Mouse (Mus musculus) monocyte, adult 5-6 weeks (primary cell): ENCODE results near the gene Fam205a1. TPM values are rescaled to one million over a fixed set of nuclear protein-coding genes. Genes with fewer than 3 reads are reported as not detected.
"Not testable (repeated sequence)": the region's sequence is repeated elsewhere in the genome, so short reads cannot be mapped to it uniquely, and the experiment has no call there.

ENCODE experiments used
- ATAC-seq: fragments of 153-309, 156-312 bp; replicated peaks from 2 replicates; pipeline ENCODE4 v1.8.0; 2017; ENCODE audit warnings: mild to moderate bottlenecking; ENCODE audit not compliant: low TSS enrichment, insufficient number of reproducible peaks, severe bottlenecking, poor library complexity, low FRiP score
- total RNA-seq: library from RNA; stranded (forward); fragments of 200-1000, 200-491, 200-594 nt; gene quantifications from 3 replicates; pipeline ENCODE4 v1.2.3, GENCODE M21; 2017

The Fam205a1 gene
- not detected in 3 replicates for total RNA-seq

DNA sequence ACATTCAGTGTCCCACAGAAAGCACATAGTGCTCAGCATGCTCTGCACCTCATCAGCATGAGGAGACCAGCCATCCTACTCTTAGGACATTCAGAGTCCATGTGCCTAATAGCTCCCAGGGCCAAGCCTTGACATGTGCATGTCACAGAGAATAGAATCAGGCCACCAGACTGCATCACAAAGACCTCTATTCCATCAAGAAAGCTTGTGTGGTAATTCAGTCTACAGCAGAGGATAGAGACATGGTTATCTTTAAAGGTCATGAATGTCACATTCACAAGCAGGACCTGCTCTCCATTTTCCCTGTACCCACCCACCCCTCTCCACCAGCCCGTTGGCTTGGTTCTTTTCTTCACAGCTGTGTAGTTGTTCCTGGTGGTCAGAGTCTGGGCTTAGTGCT is at the start of gene Fam205a1:
Gene Fam205a1, minus strand, starts transcription at position 101 of the 400 bp plus-strand sequence.
- ATAC-seq, result not testable (repeated sequence)

GRCm38 (mm10) chr4:42902730-42903129 is 49.0 kb upstream of the Fam205a1 start:
- no peak for ATAC-seq

- ATAC-seq, result no peak
Measured at GRCm38 (mm10) chr4:42902174-42902573, 48.5 kb upstream of the Fam205a1 start.

- ATAC-seq, result no peak
Measured at GRCm38 (mm10) chr4:42900878-42901277, 47.2 kb upstream of the Fam205a1 start.

- ATAC-seq, result no peak
Measured at GRCm38 (mm10) chr4:42898914-42899313, 45.2 kb upstream of the Fam205a1 start.

- ATAC-seq, result no peak
Measured at GRCm38 (mm10) chr4:42895118-42895517, 41.4 kb upstream of the Fam205a1 start.

DNA sequence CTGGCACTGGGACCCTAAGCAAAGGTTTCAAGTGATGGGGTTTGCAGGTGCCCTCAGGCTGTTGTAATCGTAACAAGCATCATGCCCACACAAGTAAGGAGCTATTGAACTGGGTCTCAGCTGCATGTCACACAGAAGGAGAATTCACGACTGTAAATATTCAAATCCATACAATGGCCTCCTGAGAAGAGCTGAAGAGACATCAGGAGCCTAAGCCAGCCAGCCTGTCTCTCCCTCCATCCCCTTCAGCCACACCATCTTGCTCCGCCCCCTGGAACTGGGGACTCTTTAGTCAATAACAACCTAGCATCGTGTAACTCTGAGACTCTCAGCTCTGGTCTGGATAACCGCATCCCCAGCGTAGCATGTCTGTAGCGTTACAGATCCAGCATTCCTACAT is 37.5 kb upstream of the Fam205a1 start:
- no peak for ATAC-seq

- ATAC-seq, result no peak
Measured at GRCm38 (mm10) chr4:42888806-42889205, 35.1 kb upstream of the Fam205a1 start.

DNA sequence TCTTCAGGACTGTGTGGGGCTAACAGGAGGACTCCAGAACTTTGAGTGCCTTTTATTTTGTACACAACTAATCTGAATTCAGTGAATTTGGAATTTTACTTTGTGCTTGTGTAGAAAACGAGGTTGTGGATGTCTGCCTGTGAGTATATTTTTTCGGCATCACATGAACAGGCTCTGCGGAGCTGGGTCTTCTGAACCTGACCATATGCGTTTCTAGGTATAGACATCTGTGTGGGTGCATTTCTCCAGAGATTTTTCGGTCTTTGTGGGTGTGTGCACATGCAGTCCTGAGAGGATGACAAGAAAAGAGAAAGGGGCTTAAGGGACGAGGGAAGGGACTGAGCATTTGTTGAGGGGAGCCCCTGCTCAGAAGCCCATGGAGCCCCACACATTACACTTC is 33.2 kb upstream of the Fam205a1 start:
- ATAC-seq, result no peak

GRCm38 (mm10) chr4:42880677-42880948 is 26.9 kb upstream of the Fam205a1 start:
- no peak for ATAC-seq

DNA sequence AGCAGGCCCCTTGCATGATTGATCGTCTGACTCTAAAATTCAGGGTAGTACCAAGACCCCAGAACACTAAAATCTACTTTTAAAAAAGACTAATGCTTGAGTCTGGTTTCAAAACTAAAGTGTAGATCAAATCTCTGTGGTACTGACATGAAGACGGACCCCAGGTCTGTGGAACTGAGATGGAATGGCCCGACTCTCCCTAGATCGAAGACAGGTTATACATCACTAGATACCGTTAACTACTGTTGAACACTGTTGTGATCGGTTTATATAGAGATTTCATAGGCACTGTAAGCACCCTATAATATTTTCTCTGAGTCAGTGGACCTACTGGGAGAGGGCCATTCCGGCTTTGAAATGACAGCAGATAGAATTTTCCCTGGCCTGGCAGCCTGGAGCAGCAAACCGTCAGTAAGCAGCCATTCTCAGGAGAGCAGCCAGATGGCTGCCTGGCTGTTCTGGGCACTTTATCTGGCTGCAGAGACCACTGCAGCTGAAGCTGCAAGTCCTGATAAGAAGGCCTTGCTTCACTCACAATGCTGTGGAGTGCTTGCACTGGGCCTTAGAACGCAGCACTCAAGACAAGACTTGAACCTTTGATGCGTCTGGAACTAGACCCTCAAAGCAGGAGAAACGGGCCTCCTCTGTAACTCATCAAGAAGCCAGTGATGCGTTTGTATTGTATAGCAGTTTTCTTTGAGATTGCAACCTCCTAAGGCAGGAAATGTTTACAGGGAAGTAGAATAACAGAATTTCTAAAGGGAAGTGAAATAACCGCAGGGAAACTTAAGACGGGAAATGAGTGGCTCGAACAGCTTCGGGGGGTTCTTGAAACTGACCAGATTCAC is 26.4 kb upstream of the Fam205a1 start:
- 0 out of 2 replicates have a peak, but pooled peaks have one; percentile 22 for ATAC-seq

GRCm38 (mm10) chr4:42877657-42878056 is 24.0 kb upstream of the Fam205a1 start:
- ATAC-seq, result no peak

DNA sequence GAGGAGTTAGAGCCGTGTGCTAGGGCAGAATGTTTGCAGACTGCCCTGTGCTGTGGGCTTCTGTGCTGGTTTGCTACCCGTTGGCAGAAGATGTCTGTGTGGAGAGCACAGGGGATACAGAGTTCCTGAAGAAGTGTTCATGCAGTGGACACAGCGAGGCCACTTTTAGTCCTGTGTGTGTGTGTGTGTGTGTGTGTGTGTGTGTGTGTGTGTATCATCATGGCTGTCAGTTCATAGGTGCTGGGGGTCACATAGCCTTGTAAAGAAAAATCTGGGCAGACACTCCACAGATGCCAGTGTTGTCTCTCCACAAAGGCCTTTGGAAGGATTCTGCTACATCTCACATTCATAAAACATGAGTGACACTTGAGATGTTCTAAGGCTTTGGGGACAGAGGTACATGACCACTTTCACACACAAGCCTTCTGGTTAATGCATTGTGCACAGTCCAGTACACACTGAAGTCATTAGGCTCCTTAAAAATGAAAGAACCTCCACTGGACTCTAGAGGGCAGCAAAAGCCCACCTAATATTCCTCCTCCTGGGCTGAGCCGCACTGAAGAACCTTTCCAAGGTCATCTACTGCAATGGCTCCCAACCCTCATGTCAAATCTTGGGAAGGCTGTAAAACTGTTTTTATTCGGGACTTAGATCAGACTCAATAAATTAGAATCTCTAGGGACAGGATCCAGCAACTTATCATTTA is 23.1 kb upstream of the Fam205a1 start:
- ATAC-seq, result peak; percentile 78; the same call in 1 of the 2 replicates

DNA sequence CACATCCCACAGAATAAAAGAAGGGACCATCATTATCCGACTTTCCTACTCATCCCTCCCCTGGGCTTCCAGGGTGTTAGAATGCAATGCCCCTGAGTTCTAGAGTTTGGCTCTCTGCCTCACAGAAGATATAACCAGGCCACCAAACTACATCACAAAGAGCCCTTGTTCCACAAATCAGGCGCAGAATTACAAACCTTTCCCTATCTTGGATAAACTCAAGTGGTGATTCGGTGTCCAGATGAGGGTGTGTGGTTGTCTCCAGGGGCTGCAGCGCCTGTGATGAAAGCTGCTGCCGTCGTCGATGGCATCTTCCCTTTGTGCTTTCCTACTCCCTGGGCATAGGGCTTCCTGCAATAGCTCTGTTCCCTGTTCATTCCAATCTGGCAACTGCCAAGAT is 20.4 kb upstream of the Fam205a1 start, which contains the start of gene Fam205c:
Gene Fam205c, minus strand, starts transcription at position 101 of the 400 bp plus-strand sequence.
- ATAC-seq, result no peak

GRCm38 (mm10) chr4:42872746-42873435 is 19.2 kb upstream of the Fam205a1 start:
- no peak for ATAC-seq

GRCm38 (mm10) chr4:42872151-42872550 is 18.5 kb upstream of the Fam205a1 start:
- no peak for ATAC-seq

- no peak for ATAC-seq
Measured at GRCm38 (mm10) chr4:42870748-42871147, 17.1 kb upstream of the Fam205a1 start.

- no peak for ATAC-seq
Measured at GRCm38 (mm10) chr4:42868193-42868592, 14.5 kb upstream of the Fam205a1 start.

- no peak for ATAC-seq
Measured at GRCm38 (mm10) chr4:42867390-42867789, 13.7 kb upstream of the Fam205a1 start.
